Mouse (Mus musculus): ENCODE measurements around the gene Slc19a3.

DNA sequence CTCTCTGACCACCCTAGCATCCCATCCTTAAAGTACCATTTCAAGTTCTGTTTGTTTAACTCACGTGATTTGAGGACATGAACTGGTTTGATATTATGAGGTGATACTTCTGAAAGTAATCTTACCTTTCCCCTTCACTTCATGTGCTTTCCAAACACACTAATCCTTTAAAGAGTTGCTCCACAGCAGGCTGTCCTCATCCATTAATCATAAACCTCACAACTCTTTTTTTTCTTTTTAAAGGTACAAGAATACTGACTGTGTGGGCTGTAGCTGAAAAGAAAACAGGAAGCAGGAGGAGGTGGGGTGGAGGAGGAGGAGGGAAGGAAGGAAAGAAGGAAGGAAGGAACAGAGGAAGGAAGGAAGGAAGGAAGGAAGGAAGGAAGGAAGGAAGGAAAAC lies 6.3 kb downstream of the Slc19a3 start:
- TF ChIP-seq POLR2AphosphoS5 (IDR thresholded peaks at IDR 0.05; ENCODE audit: insufficient replicate concordance, low read depth, low read length) (no peak), TAL1 (conservative IDR thresholded peaks at IDR 0.05; ENCODE audit: low read depth, low read length) (no peak), GATA1 (IDR thresholded peaks at IDR 0.05; ENCODE audit: borderline replicate concordance, low read length) (no peak), CTCF (IDR thresholded peaks at IDR 0.05; ENCODE audit: low read depth, low read length) (no peak)
